Mouse (Mus musculus): ENCODE results near the gene Mdga1.

Mdga1 gene

GRCm38 (mm10) chr17:29918791-29919551 is 50.9 kb downstream of the Mdga1 start:
- DNase-seq = no peak

- DNase-seq = no peak
These were observed 52.9 kb downstream of the Mdga1 start for GRCm38 (mm10) chr17:29916968-29917367.

- no peak for DNase-seq
These were observed 54.1 kb downstream of the Mdga1 start for GRCm38 (mm10) chr17:29915820-29916219.

GRCm38 (mm10) chr17:29913301-29913965 is 56.5 kb downstream of the Mdga1 start:
- DNase-seq = no peak

GRCm38 (mm10) chr17:29912733-29913132 is 57.2 kb downstream of the Mdga1 start:
- DNase-seq = no peak

- DNase-seq = no peak
These were observed 60.9 kb downstream of the Mdga1 start for GRCm38 (mm10) chr17:29909031-29909430.

- no peak for DNase-seq
These were observed 65.2 kb downstream of the Mdga1 start for GRCm38 (mm10) chr17:29904694-29905093.

- DNase-seq = no peak
These were observed 67.3 kb downstream of the Mdga1 start for GRCm38 (mm10) chr17:29902406-29903155.

GRCm38 (mm10) chr17:29900289-29900688 is 69.6 kb downstream of the Mdga1 start:
- no peak for DNase-seq

- DNase-seq = peak; percentile 46
These were observed 73.5 kb downstream of the Mdga1 start for GRCm38 (mm10) chr17:29896181-29897054.

GRCm38 (mm10) chr17:29895566-29895965 is 74.3 kb downstream of the Mdga1 start:
- DNase-seq = no peak

- no peak for DNase-seq
These were observed 74.9 kb downstream of the Mdga1 start for GRCm38 (mm10) chr17:29894965-29895364.

- no peak for DNase-seq
These were observed 79.3 kb downstream of the Mdga1 start for GRCm38 (mm10) chr17:29890451-29891110.

- DNase-seq = peak; percentile 72
These were observed 80.6 kb downstream of the Mdga1 start for GRCm38 (mm10) chr17:29888981-29889980.

GRCm38 (mm10) chr17:29887881-29888826 is 81.7 kb downstream of the Mdga1 start:
- peak; percentile 62 for DNase-seq

GRCm38 (mm10) chr17:29887271-29887880 is 82.5 kb downstream of the Mdga1 start:
- DNase-seq = peak; percentile 68

- peak; percentile 24 for DNase-seq
These were observed 83.1 kb downstream of the Mdga1 start for GRCm38 (mm10) chr17:29886655-29887251.

GRCm38 (mm10) chr17:29886061-29886460 is 83.8 kb downstream of the Mdga1 start:
- no peak for DNase-seq

- no peak for DNase-seq
These were observed 85.3 kb downstream of the Mdga1 start for GRCm38 (mm10) chr17:29884596-29884995.

All from liver (tissue).